Mouse (Mus musculus) lung, adult 2 months (tissue): Measurements from ENCODE around the gene Cyb5d2.

Experiments
- CTCF ChIP-seq: fragments of 200-500 bp; IDR thresholded peaks from 2 replicates; pipeline ENCODE4 v1.5.1; 2011; ENCODE audit warnings: mild to moderate bottlenecking, low read length, control low read depth; ENCODE audit not compliant: insufficient read depth
- POLR2A ChIP-seq: fragments of 200-500 bp; IDR thresholded peaks from 2 replicates; pipeline ENCODE4 v1.6.1; 2011; ENCODE audit warnings: low read depth, mild to moderate bottlenecking, control low read depth, low read length, borderline replicate concordance; ENCODE audit errors: extremely low read depth

- TF ChIP-seq POLR2A (no peak), CTCF (no peak)
Measured at GRCm38 (mm10) chr11:72778957-72779356, 17.0 kb downstream of the Cyb5d2 start.
